Comparison of ENCODE assay signal across 29 mouse cellular contexts in genomic region chr6:95229885-95230284, GRCm38 (mm10).
A peak's percentile ranks its signal among the peaks of the same experiment; 100 is the strongest.
DNase-seq lines count a peak whose midpoint lies in the region; ATAC-seq and TF ChIP-seq lines count a peak whose summit lies in the region.
"Had no signal": no experiment of that assay in that cellular context is flagged by ENCODE, and none has a peak within 500 bp of the region (broad histone marks: within the 10 kb centered on the region; RNA-seq: fewer than 3 reads in every experiment).

No protein-coding gene starts in this region.

- TF ChIP-seq POLR2A in brain, embryonic 14.5 days (IDR thresholded peaks at IDR 0.05; ENCODE audit: borderline replicate concordance, extremely low read depth, insufficient read depth, insufficient read length, poor library complexity, severe bottlenecking) = no peak

- ATAC-seq in limb, embryonic 13.5 days (ENCODE audit: low FRiP score, low read depth) = peak; percentile 24; the same call in 1 of the 2 replicates
- ATAC-seq: forebrain, embryonic 14.5 days; forebrain, postnatal 0 days; hindbrain, postnatal 0 days; inflammation-experienced regulatory T-cells, adult 6 months; Patski had no signal

- H3K36me3 ChIP-seq in limb, embryonic 13.5 days = no peaks in the 10 kb centered on the region
- no peaks in the 10 kb centered on the region for H3K36me3 ChIP-seq in limb, embryonic 10.5 days
- H3K36me3 ChIP-seq: embryonic facial prominence, embryonic 15.5 days; G1E; heart, embryonic 12.5 days; heart, embryonic 15.5 days; hindbrain, embryonic 10.5 days had no signal

- H3K9me3 ChIP-seq in limb, embryonic 13.5 days = no peaks in the 10 kb centered on the region
- no peaks in the 10 kb centered on the region for H3K9me3 ChIP-seq in limb, embryonic 10.5 days (replicated peaks)
- H3K9me3 ChIP-seq: embryonic facial prominence, embryonic 15.5 days; G1E; heart, embryonic 12.5 days; heart, embryonic 15.5 days; hindbrain, embryonic 10.5 days had no signal

- H3K4me1 ChIP-seq in limb, embryonic 13.5 days = no peaks in the 10 kb centered on the region
- H3K4me1 ChIP-seq in limb, embryonic 10.5 days = no peaks in the 10 kb centered on the region
- H3K4me1 ChIP-seq: hindbrain, embryonic 10.5 days had no signal

- H3K27me3 ChIP-seq in limb, embryonic 13.5 days = no peaks in the 10 kb centered on the region
- no peaks in the 10 kb centered on the region for H3K27me3 ChIP-seq in limb, embryonic 10.5 days (ENCODE audit: low read depth, poor library complexity, severe bottlenecking)
- H3K27me3 ChIP-seq: CH12.LX; embryonic facial prominence, embryonic 15.5 days; heart, embryonic 12.5 days; heart, embryonic 15.5 days had no signal

- no peak overlapping the region for H3K9ac ChIP-seq in limb, embryonic 13.5 days
- H3K9ac ChIP-seq: embryonic facial prominence, embryonic 15.5 days; forebrain, postnatal 0 days; heart, embryonic 12.5 days; heart, embryonic 15.5 days; hindbrain, embryonic 14.5 days had no signal

- peak; percentile 9 for DNase-seq in gastrocnemius, postnatal 10 days
- DNase-seq in gastrocnemius, postnatal 25 days = no peak
- no peak for DNase-seq in limb, embryonic 10.5 days (ENCODE audit: low spot score)
- DNase-seq in brain, embryonic 14.5 days (ENCODE audit: low read depth) = peak; percentile 22
- peak; percentile 24 for DNase-seq in retina, embryonic 14.5 days (ENCODE audit: low spot score)
- no peak for DNase-seq in cerebellum, adult 11 months
- DNase-seq: adrenal gland, postnatal 10 days; adrenal gland, postnatal 36 days; B cell, adult 2 months; cerebellum, adult 11-12 months; cerebellum, adult 8-10 months; cerebellum, postnatal 36 days; embryo, embryonic 11 days; forebrain, postnatal 0 days; heart, adult 18-20 months; heart, postnatal 10 days; heart, postnatal 36 days had no signal

- TF ChIP-seq CTCF in brain, embryonic 14.5 days (IDR thresholded peaks at IDR 0.05; ENCODE audit: borderline replicate concordance, extremely low read depth, insufficient read depth, insufficient read length) = no peak

- no peak overlapping the region for H3K4me2 ChIP-seq in limb, embryonic 13.5 days (replicated peaks)
- H3K4me2 ChIP-seq: embryonic facial prominence, embryonic 15.5 days; heart, embryonic 12.5 days; heart, embryonic 15.5 days; hindbrain, embryonic 14.5 days had no signal

- no peak overlapping the region for H3K27ac ChIP-seq in limb, embryonic 13.5 days
- no peak overlapping the region for H3K27ac ChIP-seq in limb, embryonic 10.5 days
- H3K27ac ChIP-seq: embryonic facial prominence, embryonic 15.5 days; heart, embryonic 15.5 days; hindbrain, embryonic 10.5 days; hindbrain, embryonic 14.5 days; hindbrain, postnatal 0 days had no signal

- WGBS in limb, embryonic 13.5 days = 68% methylated on average over 8 of the region's 8 CpGs
- WGBS in limb, embryonic 10.5 days = 82% methylated on average over 8 of the region's 8 CpGs

- no peak overlapping the region for H3K4me3 ChIP-seq in limb, embryonic 13.5 days
- H3K4me3 ChIP-seq in limb, embryonic 10.5 days = no peak overlapping the region
- H3K4me3 ChIP-seq: embryonic facial prominence, embryonic 15.5 days; heart, embryonic 12.5 days; heart, embryonic 15.5 days; hindbrain, embryonic 10.5 days had no signal

Comparison
In these comparisons a context has a peak if more than half of its experiments do, and no peak if none do; other contexts are left out.
1. DNase-seq: peak in gastrocnemius, postnatal 10 days (single experiment), brain, embryonic 14.5 days (single experiment) and retina, embryonic 14.5 days (single experiment); none in gastrocnemius, postnatal 25 days (single experiment), limb, embryonic 10.5 days (single experiment) and cerebellum, adult 11 months (single experiment).